Mouse (Mus musculus) heart, postnatal 0 days (tissue): ENCODE measurements around the gene Gorasp2. TPM values are rescaled to one million over a fixed set of nuclear protein-coding genes. Genes with fewer than 3 reads are reported as not detected.

Source experiments
- ATAC-seq: fragments of 200-750 bp; cut with Nextera tagmentation; 2 replicates; pipeline ENCODE4 v1.8.0; 2017; ENCODE audit warnings: low read depth, moderate number of reproducible peaks, moderate library complexity; ENCODE audit not compliant: insufficient read depth
- DNase-seq: peaks from one replicate; pipeline ENCODE4 v3.0.0-alpha.2; 2016; ENCODE audit warnings: low spot score
- H3K27ac ChIP-seq: fragments of 300-500 bp; sonication (generic); 2 replicates; pipeline ENCODE4 v1.5.1; 2014; ENCODE audit warnings: low read depth, mild to moderate bottlenecking
- H3K27me3 ChIP-seq: fragments of 300-500 bp; sonication (generic); 2 replicates; pipeline ENCODE4 v1.6.1; 2014; ENCODE audit warnings: low read length, mixed read lengths; ENCODE audit not compliant: control insufficient read depth, insufficient read depth
- H3K36me3 ChIP-seq: fragments of 300-500 bp; sonication (generic); replicated peaks from 2 replicates; pipeline ENCODE4 v1.6.1; 2014; ENCODE audit warnings: low read length, mixed read lengths; ENCODE audit not compliant: control insufficient read depth, insufficient read depth
- H3K4me1 ChIP-seq: fragments of 300-500 bp; sonication (generic); 2 replicates; pipeline ENCODE4 v1.6.1; 2014; ENCODE audit warnings: antibody characterized with exemption; ENCODE audit not compliant: control insufficient read depth, insufficient read depth
- H3K4me2 ChIP-seq: fragments of 300-500 bp; sonication (generic); 2 replicates; pipeline ENCODE4 v1.6.1; 2014; ENCODE audit warnings: low read depth, mild to moderate bottlenecking, low read length, moderate library complexity
- H3K4me3 ChIP-seq: fragments of 300-500 bp; sonication (generic); 2 replicates; pipeline ENCODE4 v1.5.1; 2014; ENCODE audit warnings: low read depth, low read length
- H3K9ac ChIP-seq: fragments of 300-500 bp; sonication (generic); replicated peaks from 2 replicates; pipeline ENCODE4 v1.6.1; 2014; ENCODE audit warnings: low read depth, low read length, mixed read lengths
- H3K9me3 ChIP-seq: fragments of 300-500 bp; sonication (generic); replicated peaks from 2 replicates; pipeline ENCODE4 v1.6.1; 2016; ENCODE audit warnings: low read length; ENCODE audit not compliant: control insufficient read depth
- CTCF ChIP-seq: IDR thresholded peaks from 2 replicates; pipeline ENCODE4 v1.5.1; 2016; ENCODE audit warnings: antibody characterized with exemption, control low read depth, low read depth
- EP300 ChIP-seq: IDR thresholded peaks from 2 replicates; pipeline ENCODE4 v1.6.1; 2016; ENCODE audit warnings: antibody characterized with exemption, low read depth
- WGBS: fragments of 180-500 bp; shearing (Covaris S2); extraction: QIAGEN DNeasy Blood & Tissue Kit; methylation state at CpG from one replicate; pipeline ENCODE4 v1.1.7; 2014; 5-methylcytosine and 5-hydroxymethylcytosine counted together
- polyA plus RNA-seq: library from polyadenylated mRNA; unstranded; fragments of >200 nt; fragmentation: Nextera tagmentation; extraction: Ambion mirVana; gene quantifications from 2 replicates; pipeline ENCODE4 v1.2.1, GENCODE M21; 2015
- total RNA-seq: library from RNA; depleted of rRNA; stranded (reverse); fragments of >200 nt; gene quantifications from 2 replicates; pipeline ENCODE4 v1.2.3, GENCODE M21; 2014; ENCODE audit warnings: low replicate concordance; rRNA removed

Gene Gorasp2
- 75.7 and 79.8 TPM in 2 replicates for total RNA-seq
- polyA plus RNA-seq: 96.5 and 116 TPM in 2 replicates

- Histone ChIP-seq H3K4me1 (peaks cover 13% of the 10 kb centered on the region), H3K9me3 (no peaks in the 10 kb centered on the region), H3K9ac (peak within 1 kb of the TSS; percentile 98), H3K27me3 (no peaks in the 10 kb centered on the region), H3K4me3 (peak within 1 kb of the TSS; percentile 97), H3K4me2 (peak within 1 kb of the TSS; percentile 61), H3K36me3 (no peaks in the 10 kb centered on the region), H3K27ac (peak within 1 kb of the TSS; percentile 98)
- peak; percentile 97 for DNase-seq
- TF ChIP-seq EP300 (peak; percentile 70), CTCF (peak; percentile 89)
- under 1% methylated on average over 59 of the region's 64 CpGs for WGBS
- peak; percentile 94 for ATAC-seq
Observed at GRCm38 (mm10) chr2:70660887-70661714, at the start of gene Gorasp2. Gorasp2 (plus strand) TSS chr2:70661576.

GRCm38 (mm10) chr2:70614745-70615351 lies 46.5 kb upstream of the Gorasp2 start:
- no peak for TF ChIP-seq CTCF
- TF ChIP-seq EP300: no peak
- no peak overlapping the region for H3K4me3 ChIP-seq
- no peaks in the 10 kb centered on the region for H3K36me3 ChIP-seq
- DNase-seq (no peak), ATAC-seq (no peak)
- H3K4me2 ChIP-seq: no peak overlapping the region
- H3K9me3 ChIP-seq: no peaks in the 10 kb centered on the region
- no peak overlapping the region for H3K27ac ChIP-seq
- 78% methylated on average over 7 of the region's 7 CpGs for WGBS
- no peak overlapping the region for H3K9ac ChIP-seq
- H3K4me1 ChIP-seq: no peaks in the 10 kb centered on the region
- H3K27me3 ChIP-seq: no peaks in the 10 kb centered on the region

DNA sequence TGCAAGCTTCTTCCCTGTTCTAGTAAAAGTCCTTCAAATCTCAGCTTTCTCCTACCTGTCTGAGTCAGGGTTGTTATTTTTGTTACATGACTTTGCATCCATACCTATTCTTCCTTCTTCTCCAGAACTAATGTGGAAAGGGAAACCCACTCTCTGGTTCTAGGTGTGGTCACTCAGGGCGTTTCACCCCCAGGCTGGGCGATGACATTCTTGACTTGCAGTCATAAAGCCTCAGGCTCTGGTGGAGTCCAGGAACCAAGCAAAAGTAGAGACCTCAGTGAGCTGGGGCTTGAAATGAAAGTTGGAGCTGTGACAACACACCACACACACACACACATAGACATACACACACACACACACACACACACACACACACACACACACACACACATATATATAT lies 45.3 kb upstream of the Gorasp2 start:
- 68% methylated on average over 2 of the region's 2 CpGs for WGBS
- Histone ChIP-seq H3K36me3 (no peaks in the 10 kb centered on the region), H3K4me3 (no peak overlapping the region), H3K9ac (no peak overlapping the region), H3K4me1 (no peaks in the 10 kb centered on the region), H3K27me3 (no peaks in the 10 kb centered on the region), H3K9me3 (no peaks in the 10 kb centered on the region), H3K27ac (no peak overlapping the region), H3K4me2 (no peak overlapping the region)
- DNase-seq (no peak), ATAC-seq (no peak)
- TF ChIP-seq CTCF (no peak), EP300 (no peak)

DNA sequence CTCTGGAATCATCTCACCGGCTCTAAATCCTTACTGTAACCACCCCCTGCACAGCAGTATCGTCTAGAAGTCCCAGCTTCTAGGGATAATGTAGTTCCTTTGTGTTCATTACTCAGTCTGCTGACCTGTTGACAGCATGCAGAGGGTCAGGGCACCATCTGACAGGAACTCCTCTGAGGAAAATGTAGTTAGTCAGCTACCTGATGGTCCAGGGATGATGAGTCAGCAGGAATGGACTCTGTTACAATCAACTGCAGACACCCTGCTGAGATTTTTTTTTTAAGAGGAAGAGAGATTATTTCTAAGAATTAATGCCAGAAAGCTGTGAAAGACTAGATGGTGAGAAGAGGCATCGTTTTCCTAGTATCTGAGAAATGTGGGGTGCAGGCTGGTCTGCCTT lies 44.8 kb upstream of the Gorasp2 start:
- Histone ChIP-seq H3K4me1 (no peaks in the 10 kb centered on the region), H3K9ac (no peak overlapping the region), H3K9me3 (no peaks in the 10 kb centered on the region), H3K4me3 (no peak overlapping the region), H3K27me3 (no peaks in the 10 kb centered on the region), H3K4me2 (no peak overlapping the region), H3K36me3 (no peaks in the 10 kb centered on the region), H3K27ac (no peak overlapping the region)
- 42% methylated on average over 3 of the region's 3 CpGs for WGBS
- TF ChIP-seq CTCF (no peak), EP300 (no peak)
- ATAC-seq (no peak), DNase-seq (no peak)

DNA sequence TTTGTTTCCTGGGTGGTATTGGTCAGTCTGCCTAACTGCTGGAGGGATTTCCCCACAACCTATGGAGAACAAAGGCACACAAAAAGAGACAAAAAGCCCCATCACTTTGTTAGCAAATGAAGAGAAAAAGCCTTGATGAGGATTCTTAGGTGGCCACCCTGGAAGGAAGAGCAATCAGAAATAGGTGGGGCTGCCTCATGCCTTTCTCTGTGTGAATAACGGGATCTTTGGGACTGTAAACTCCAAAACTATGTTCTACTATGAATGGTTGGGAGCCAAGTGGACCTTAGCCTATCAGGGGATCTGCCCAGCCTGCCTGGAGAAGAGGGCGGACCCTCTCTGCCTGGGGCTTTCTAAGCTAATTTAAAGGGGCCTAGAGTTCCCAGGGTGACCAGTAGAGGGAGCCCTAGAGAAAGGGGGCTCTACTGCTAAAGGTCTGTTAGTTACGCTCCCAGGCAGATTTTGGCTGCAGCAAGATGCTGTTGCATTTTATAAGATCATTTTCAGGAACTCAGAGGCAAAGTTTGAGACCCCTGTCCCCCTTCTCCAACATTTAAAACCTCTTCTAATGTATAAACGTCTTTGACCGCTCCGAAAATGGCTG lies 42.0 kb upstream of the Gorasp2 start:
- no peaks in the 10 kb centered on the region for H3K4me1 ChIP-seq
- 84% methylated on average over 6 of the region's 6 CpGs for WGBS
- H3K9ac ChIP-seq: no peak overlapping the region
- no peak overlapping the region for H3K27ac ChIP-seq
- no peaks in the 10 kb centered on the region for H3K36me3 ChIP-seq
- no peaks in the 10 kb centered on the region for H3K27me3 ChIP-seq
- no peak for TF ChIP-seq EP300
- no peak for TF ChIP-seq CTCF
- H3K9me3 ChIP-seq: no peaks in the 10 kb centered on the region
- DNase-seq (no peak), ATAC-seq (no peak)
- no peak overlapping the region for H3K4me3 ChIP-seq
- H3K4me2 ChIP-seq: no peak overlapping the region
